Mouse (Mus musculus): ENCODE data around the gene Olfr156.
"Not testable (repeated sequence)": the region's sequence is repeated elsewhere in the genome, so short reads cannot be mapped to it uniquely, and the experiment has no call there.

Gene Olfr156

GRCm38 (mm10) chr4:43823845-43824337, at the start of gene Olfr156:
TSS of gene Olfr156 (minus strand) at chr4:43823895.
- DNase-seq (ENCODE audit: low read depth in 2 of 2, low spot score in 2 of 2): no peak

GRCm38 (mm10) chr4:43869821-43870220, 46.1 kb upstream of the Olfr156 start:
- DNase-seq (ENCODE audit: low read depth in 2 of 2, low spot score in 2 of 2): no peak

GRCm38 (mm10) chr4:43863298-43863697, 39.6 kb upstream of the Olfr156 start:
- no peak for DNase-seq (ENCODE audit: low read depth in 2 of 2, low spot score in 2 of 2)

GRCm38 (mm10) chr4:43860744-43861519, 37.2 kb upstream of the Olfr156 start:
- peak; percentile 24 to 51 for DNase-seq (ENCODE audit: low read depth in 2 of 2, low spot score in 2 of 2)

- no peak for DNase-seq (ENCODE audit: low read depth in 2 of 2, low spot score in 2 of 2)
These were observed 36.2 kb upstream of the Olfr156 start for GRCm38 (mm10) chr4:43859886-43860285.

GRCm38 (mm10) chr4:43854101-43854500, 30.4 kb upstream of the Olfr156 start:
- DNase-seq (ENCODE audit: low read depth in 2 of 2, low spot score in 2 of 2): no peak

GRCm38 (mm10) chr4:43851265-43851664, 27.6 kb upstream of the Olfr156 start, which contains the start of gene Olfr155:
TSS of gene Olfr155 (plus strand) at chr4:43851565.
- no peak for DNase-seq (ENCODE audit: low read depth in 2 of 2, low spot score in 2 of 2)

- no peak for DNase-seq (ENCODE audit: low read depth in 2 of 2, low spot score in 2 of 2)
These were observed 16.4 kb upstream of the Olfr156 start, which contains the start of gene Olfr157 for GRCm38 (mm10) chr4:43840101-43840500. TSS of gene Olfr157 (minus strand) at chr4:43840201.

- DNase-seq (ENCODE audit: low read depth in 2 of 2, low spot score in 2 of 2): no peak
These were observed 14.6 kb upstream of the Olfr156 start for GRCm38 (mm10) chr4:43838326-43838725.

GRCm38 (mm10) chr4:43834749-43835148, 11.1 kb upstream of the Olfr156 start:
- no peak for DNase-seq (ENCODE audit: low read depth in 2 of 2, low spot score in 2 of 2)

- no peak for DNase-seq (ENCODE audit: low read depth in 2 of 2, low spot score in 2 of 2)
These were observed 10.1 kb upstream of the Olfr156 start for GRCm38 (mm10) chr4:43833752-43834151.

- DNase-seq (ENCODE audit: low read depth in 2 of 2, low spot score in 2 of 2): no peak
These were observed 8.3 kb upstream of the Olfr156 start for GRCm38 (mm10) chr4:43832031-43832430.

- no peak for DNase-seq (ENCODE audit: low read depth in 2 of 2, low spot score in 2 of 2)
These were observed 5.1 kb upstream of the Olfr156 start for GRCm38 (mm10) chr4:43828806-43829205.

- no peak for DNase-seq (ENCODE audit: low read depth in 2 of 2, low spot score in 2 of 2)
These were observed 672 bp downstream of the Olfr156 start for GRCm38 (mm10) chr4:43822896-43823550.

- DNase-seq (ENCODE audit: low read depth in 2 of 2, low spot score in 2 of 2): no peak
These were observed 24.8 kb downstream of the Olfr156 start for GRCm38 (mm10) chr4:43798936-43799335.

GRCm38 (mm10) chr4:43795844-43796243, 27.9 kb downstream of the Olfr156 start:
- not testable (repeated sequence) for DNase-seq (ENCODE audit: low read depth in 2 of 2, low spot score in 2 of 2)

GRCm38 (mm10) chr4:43795296-43795695, 28.4 kb downstream of the Olfr156 start:
- no peak for DNase-seq (ENCODE audit: low read depth in 2 of 2, low spot score in 2 of 2)

GRCm38 (mm10) chr4:43772304-43772703, 51.4 kb downstream of the Olfr156 start:
- DNase-seq (ENCODE audit: low read depth in 2 of 2, low spot score in 2 of 2): no peak

GRCm38 (mm10) chr4:43771626-43772025, 52.1 kb downstream of the Olfr156 start:
- no peak for DNase-seq (ENCODE audit: low read depth in 2 of 2, low spot score in 2 of 2)

GRCm38 (mm10) chr4:43770909-43771308, 52.8 kb downstream of the Olfr156 start, which contains the start of gene Olfr159:
TSS of gene Olfr159 (minus strand) at chr4:43771009.
- DNase-seq (ENCODE audit: low read depth in 2 of 2, low spot score in 2 of 2): no peak
